Mouse (Mus musculus) forebrain, embryonic 11.5 days (tissue): ENCODE results near the gene Nr1h2. TPM values are rescaled to one million over a fixed set of nuclear protein-coding genes. Genes with fewer than 3 reads are reported as not detected.

ENCODE experiments used
- ATAC-seq: fragments of 200-750 bp; cut with Nextera tagmentation; replicated peaks from 2 replicates; pipeline ENCODE4 v1.8.0; 2017; ENCODE audit warnings: moderate TSS enrichment; ENCODE audit not compliant: low FRiP score
- DNase-seq: peaks from one replicate; pipeline ENCODE4 v3.0.0-alpha.2; 2017; ENCODE audit warnings: low spot score
- H3K27ac ChIP-seq: fragments of 300-500 bp; sonication (generic); 2 replicates; pipeline ENCODE4 v1.5.1; 2014; ENCODE audit warnings: low read depth, low read length
- H3K27me3 ChIP-seq: fragments of 300-500 bp; sonication (generic); 2 replicates; pipeline ENCODE4 v1.6.1; 2014; ENCODE audit warnings: mild to moderate bottlenecking, low read length, mixed read lengths; ENCODE audit not compliant: control insufficient read depth, insufficient read depth
- H3K36me3 ChIP-seq: fragments of 300-500 bp; sonication (generic); 2 replicates; pipeline ENCODE4 v1.6.1; 2014; ENCODE audit warnings: mild to moderate bottlenecking, low read length, moderate library complexity, mixed read lengths; ENCODE audit not compliant: control insufficient read depth, insufficient read depth
- H3K4me1 ChIP-seq: fragments of 300-500 bp; sonication (generic); replicated peaks from 2 replicates; pipeline ENCODE4 v1.6.1; 2014; ENCODE audit warnings: low read length, mixed read lengths; ENCODE audit not compliant: control insufficient read depth, insufficient read depth
- H3K4me2 ChIP-seq: fragments of 300-500 bp; sonication (generic); 2 replicates; pipeline ENCODE4 v1.6.1; 2014; ENCODE audit warnings: low read depth, mild to moderate bottlenecking, low read length, moderate library complexity, mixed read lengths; ENCODE audit not compliant: severe bottlenecking
- H3K4me3 ChIP-seq: fragments of 300-500 bp; sonication (generic); 2 replicates; pipeline ENCODE4 v1.5.1; 2014; ENCODE audit warnings: low read depth, low read length
- H3K9ac ChIP-seq: fragments of 300-500 bp; sonication (generic); 2 replicates; pipeline ENCODE4 v1.6.1; 2014; ENCODE audit warnings: low read length
- H3K9me3 ChIP-seq: fragments of 300-500 bp; sonication (generic); 2 replicates; pipeline ENCODE4 v1.6.1; 2016; ENCODE audit warnings: low read length, mixed read lengths; ENCODE audit not compliant: control insufficient read depth
- WGBS: fragments of 180-500 bp; shearing (Covaris S2); extraction: QIAGEN DNeasy Blood & Tissue Kit; methylation state at CpG from one replicate; pipeline ENCODE4 v1.1.7; 2014; 5-methylcytosine and 5-hydroxymethylcytosine counted together
- polyA plus RNA-seq: library from polyadenylated mRNA; unstranded; fragments of >200 nt; fragmentation: Nextera tagmentation; extraction: Ambion mirVana; gene quantifications from 2 replicates; pipeline ENCODE4 v1.2.1, GENCODE M21; 2014

The Nr1h2 gene
- polyA plus RNA-seq, 1 experiment from 2014 or later: 72.3 TPM

- ATAC-seq (no peak), DNase-seq (no peak)
- Histone ChIP-seq H3K36me3 (no peaks in the 10 kb centered on the region), H3K4me1 (peaks cover 18% of the 10 kb centered on the region; the same call in 1 of the 2 replicates), H3K4me2 (no peak overlapping the region), H3K4me3 (no peak overlapping the region), H3K27me3 (peaks cover 22% of the 10 kb centered on the region), H3K27ac (no peak overlapping the region), H3K9me3 (no peaks in the 10 kb centered on the region), H3K9ac (no peak overlapping the region)
- WGBS: 97% methylated on average over 6 of the region's 6 CpGs
Measured at GRCm38 (mm10) chr7:44596051-44596450, 42.3 kb upstream of the Nr1h2 start.

- Histone ChIP-seq H3K9me3 (no peaks in the 10 kb centered on the region), H3K27me3 (peaks cover 22% of the 10 kb centered on the region), H3K9ac (no peak overlapping the region), H3K4me3 (no peak overlapping the region), H3K27ac (no peak overlapping the region), H3K36me3 (no peaks in the 10 kb centered on the region), H3K4me2 (no peak overlapping the region), H3K4me1 (peaks cover 18% of the 10 kb centered on the region; the same call in 1 of the 2 replicates)
- 94% methylated on average over 20 of the region's 20 CpGs for WGBS
- no peak for DNase-seq
- ATAC-seq: no peak
Measured at GRCm38 (mm10) chr7:44595131-44595561, 41.4 kb upstream of the Nr1h2 start.

- Histone ChIP-seq H3K4me1 (peaks cover 22% of the 10 kb centered on the region; the same call in 1 of the 2 replicates), H3K27ac (no peak overlapping the region), H3K9ac (no peak overlapping the region), H3K36me3 (no peaks in the 10 kb centered on the region), H3K27me3 (peaks cover 22% of the 10 kb centered on the region), H3K9me3 (no peaks in the 10 kb centered on the region), H3K4me3 (no peak overlapping the region), H3K4me2 (peak overlapping the region; percentile 44)
- DNase-seq: no peak
- no peak for ATAC-seq
- 68% methylated on average over 6 of the region's 6 CpGs for WGBS
Measured at GRCm38 (mm10) chr7:44594291-44594690, 40.5 kb upstream of the Nr1h2 start.

- H3K27me3 ChIP-seq: peaks cover 22% of the 10 kb centered on the region
- no peak overlapping the region for H3K9ac ChIP-seq
- H3K9me3 ChIP-seq: no peaks in the 10 kb centered on the region
- H3K4me1 ChIP-seq: peaks cover 24% of the 10 kb centered on the region; the same call in 1 of the 2 replicates
- peak overlapping the region; percentile 17; the same call in 1 of the 2 replicates for H3K4me3 ChIP-seq
- DNase-seq (peak; percentile 96), ATAC-seq (peak; percentile 22)
- no peak overlapping the region for H3K27ac ChIP-seq
- WGBS: under 1% methylated on average over 22 of the region's 22 CpGs
- peak overlapping the region; percentile 44 for H3K4me2 ChIP-seq
- no peaks in the 10 kb centered on the region for H3K36me3 ChIP-seq
Measured at GRCm38 (mm10) chr7:44593775-44594174, 40.0 kb upstream of the Nr1h2 start.

GRCm38 (mm10) chr7:44593051-44593450, 39.3 kb upstream of the Nr1h2 start:
- 3% methylated on average over 15 of the region's 15 CpGs for WGBS
- H3K9ac ChIP-seq: no peak overlapping the region
- no peak for ATAC-seq
- no peak overlapping the region for H3K4me3 ChIP-seq
- DNase-seq: no peak
- no peak overlapping the region for H3K27ac ChIP-seq
- peak overlapping the region; percentile 44; the same call in 1 of the 2 replicates for H3K4me2 ChIP-seq
- H3K4me1 ChIP-seq: peaks cover 30% of the 10 kb centered on the region; the same call in 1 of the 2 replicates
- no peaks in the 10 kb centered on the region for H3K9me3 ChIP-seq
- H3K27me3 ChIP-seq: peaks cover 26% of the 10 kb centered on the region
- H3K36me3 ChIP-seq: no peaks in the 10 kb centered on the region

GRCm38 (mm10) chr7:44591348-44592116, 37.8 kb upstream of the Nr1h2 start:
- ATAC-seq (no peak; the same call in 1 of the 2 replicates), DNase-seq (peak; percentile 72)
- under 1% methylated on average over 60 of the region's 60 CpGs for WGBS
- H3K4me3 ChIP-seq: peak overlapping the region; percentile 58
- peak overlapping the region; percentile 59 for H3K9ac ChIP-seq
- H3K27ac ChIP-seq: no peak overlapping the region
- H3K4me1 ChIP-seq: peaks cover 32% of the 10 kb centered on the region; the same call in 1 of the 2 replicates
- H3K9me3 ChIP-seq: no peaks in the 10 kb centered on the region
- H3K4me2 ChIP-seq: peak overlapping the region; percentile 99
- H3K36me3 ChIP-seq: no peaks in the 10 kb centered on the region
- H3K27me3 ChIP-seq: peaks cover 37% of the 10 kb centered on the region

GRCm38 (mm10) chr7:44590402-44591347, 36.9 kb upstream of the Nr1h2 start, which contains the start of gene Kcnc3:
Gene Kcnc3 (plus strand): TSS chr7:44590664.
- peaks cover 32% of the 10 kb centered on the region; the same call in 1 of the 2 replicates for H3K4me1 ChIP-seq
- DNase-seq (peak; percentile 98), ATAC-seq (peak; percentile 91)
- no peak within 1 kb of the TSS for H3K27ac ChIP-seq
- peaks cover 37% of the 10 kb centered on the region for H3K27me3 ChIP-seq
- peak within 1 kb of the TSS; percentile 59 for H3K9ac ChIP-seq
- H3K4me2 ChIP-seq: peak within 1 kb of the TSS; percentile 99
- peak within 1 kb of the TSS; percentile 58 for H3K4me3 ChIP-seq
- under 1% methylated on average over 80 of the region's 80 CpGs for WGBS
- no peaks in the 10 kb centered on the region for H3K9me3 ChIP-seq
- no peaks in the 10 kb centered on the region for H3K36me3 ChIP-seq

- under 1% methylated on average over 13 of the region's 13 CpGs for WGBS
- Histone ChIP-seq H3K4me2 (peak overlapping the region; percentile 99), H3K27ac (no peak overlapping the region), H3K36me3 (no peaks in the 10 kb centered on the region), H3K27me3 (peaks cover 37% of the 10 kb centered on the region), H3K4me1 (peaks cover 32% of the 10 kb centered on the region; the same call in 1 of the 2 replicates), H3K9ac (no peak overlapping the region), H3K9me3 (no peaks in the 10 kb centered on the region), H3K4me3 (peak overlapping the region; percentile 58; the same call in 1 of the 2 replicates)
- ATAC-seq (no peak), DNase-seq (no peak)
Measured at GRCm38 (mm10) chr7:44589946-44590345, 36.2 kb upstream of the Nr1h2 start.
